Mouse (Mus musculus): Measurements from ENCODE around the gene Cnnm4.
A peak's percentile ranks its signal among the peaks of the same experiment; 100 is the strongest.

Cnnm4 gene

GRCm38 (mm10) chr1:36545382-36545781, 74.0 kb downstream of the Cnnm4 start:
- DNase-seq = no peak

- peak in 1 of 2 experiments; percentile 66 for DNase-seq
Measured at GRCm38 (mm10) chr1:36545845-36546600, 74.6 kb downstream of the Cnnm4 start.

GRCm38 (mm10) chr1:36546888-36547471, 75.6 kb downstream of the Cnnm4 start, which contains the start of gene Ankrd39:
Gene Ankrd39, minus strand, starts transcription at chr1:36547445.
- peak; percentile 97 to 98 for DNase-seq

GRCm38 (mm10) chr1:36547981-36548598, 76.7 kb downstream of the Cnnm4 start:
- peak; percentile 55 to 76 for DNase-seq

- DNase-seq = no peak
Measured at GRCm38 (mm10) chr1:36548771-36549170, 77.4 kb downstream of the Cnnm4 start.

- DNase-seq = no peak
Measured at GRCm38 (mm10) chr1:36549491-36549890, 78.1 kb downstream of the Cnnm4 start.

- DNase-seq = peak; percentile 72 to 76
Measured at GRCm38 (mm10) chr1:36550075-36550863, 78.8 kb downstream of the Cnnm4 start.

GRCm38 (mm10) chr1:36551904-36552303, 80.5 kb downstream of the Cnnm4 start:
- DNase-seq = peak; percentile 54 to 58

- DNase-seq = peak; percentile 90
Measured at GRCm38 (mm10) chr1:36552506-36552905, 81.1 kb downstream of the Cnnm4 start.

GRCm38 (mm10) chr1:36554633-36555399, 83.4 kb downstream of the Cnnm4 start:
- DNase-seq = peak; percentile 43 to 47

- DNase-seq = peak; percentile 69 to 75
Measured at GRCm38 (mm10) chr1:36555798-36556395, 84.5 kb downstream of the Cnnm4 start.

- peak; percentile 96 to 98 for DNase-seq
Measured at GRCm38 (mm10) chr1:36556553-36557456, 85.4 kb downstream of the Cnnm4 start.

GRCm38 (mm10) chr1:36557457-36558011, 86.1 kb downstream of the Cnnm4 start:
- DNase-seq = peak; percentile 81 to 82

Measured in cerebellum, postnatal 25 days (tissue).